ENCODE assay signal across 17 mouse cellular contexts in the genomic region with DNA sequence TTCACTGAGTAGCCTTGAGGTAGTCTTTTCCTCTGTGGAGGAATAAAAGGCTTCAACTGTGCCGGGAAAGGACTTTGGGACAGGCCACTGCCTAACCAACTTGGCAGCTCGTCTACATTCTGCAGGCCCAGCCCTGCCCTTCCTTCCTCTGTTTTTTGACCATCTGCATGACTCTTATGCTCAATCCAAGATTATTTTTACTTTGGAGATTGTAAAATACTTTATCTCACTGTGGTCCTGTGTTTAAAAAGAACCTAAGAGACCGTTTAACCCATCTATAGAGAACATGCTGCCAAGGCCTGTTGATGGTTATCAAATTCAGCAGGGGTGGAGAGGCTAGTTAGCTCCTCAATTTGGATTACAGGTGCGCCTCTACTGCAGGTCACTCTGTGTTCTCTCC. TPM values are rescaled to one million over a fixed set of nuclear protein-coding genes. Genes with fewer than 3 reads are reported as not detected.
DNase-seq lines count a peak whose midpoint lies in the region; ATAC-seq and TF ChIP-seq lines count a peak whose summit lies in the region.
"Had no signal": no experiment of that assay in that cellular context is flagged by ENCODE, and none has a peak within 500 bp of the region (broad histone marks: within the 10 kb centered on the region; RNA-seq: fewer than 3 reads in every experiment).

No protein-coding gene starts in this region.

- TF ChIP-seq POLR2A in kidney, adult 2 months (IDR thresholded peaks at IDR 0.05; ENCODE audit: low read depth, low read length), result no peak
- no peak for TF ChIP-seq POLR2A in MEL (IDR thresholded peaks at IDR 0.05; ENCODE audit: control insufficient read depth in 1 of 2, insufficient read depth in 1 of 2, low read depth in 1 of 2, low read length in 2 of 2, poor library complexity in 1 of 2)

- 58% methylated on average over 4 of the region's 4 CpGs for WGBS in kidney, adult 2 months
- 73% methylated on average over 4 of the region's 4 CpGs for WGBS in kidney, embryonic 16.5 days
- 89% methylated on average over 4 of the region's 4 CpGs for WGBS in hindbrain, embryonic 14.5 days
- WGBS in stomach, postnatal 0 days, result 60% methylated on average over 4 of the region's 4 CpGs

- H3K4me1 ChIP-seq in kidney, adult 2 months (ENCODE audit: control insufficient read depth, insufficient read depth, low read length), result no peaks in the 10 kb centered on the region
- no peaks in the 10 kb centered on the region for H3K4me1 ChIP-seq in kidney, embryonic 16.5 days (ENCODE audit: insufficient read depth, low read length)
- H3K4me1 ChIP-seq in MEL (ENCODE audit: control insufficient read depth in 1 of 2, insufficient read depth in 2 of 2, low read length in 2 of 2), result peaks cover 20 to 31% of the 10 kb centered on the region in 2 experiments
- no peaks in the 10 kb centered on the region for H3K4me1 ChIP-seq in hindbrain, embryonic 14.5 days (replicated peaks; ENCODE audit: control insufficient read depth, insufficient read depth, low read length)
- no peaks in the 10 kb centered on the region for H3K4me1 ChIP-seq in stomach, postnatal 0 days (replicated peaks; ENCODE audit: control insufficient read depth, insufficient read depth)
- H3K4me1 ChIP-seq: forebrain, embryonic 12.5 days; heart, embryonic 13.5 days; hindbrain, embryonic 10.5 days; neural tube, embryonic 12.5 days; stomach, embryonic 15.5 days had no signal

- H3K4me3 ChIP-seq in kidney, adult 2 months (ENCODE audit: insufficient read depth, low read depth, low read length), result no peak overlapping the region
- H3K4me3 ChIP-seq in kidney, embryonic 16.5 days (ENCODE audit: low read length), result no peak overlapping the region
- H3K4me3 ChIP-seq in MEL (ENCODE audit: control insufficient read depth in 1 of 2, insufficient read depth in 1 of 2, low read depth in 2 of 2, low read length in 2 of 2), result no peak overlapping the region
- no peak overlapping the region for H3K4me3 ChIP-seq in hindbrain, embryonic 14.5 days (replicated peaks; ENCODE audit: low read length)
- no peak overlapping the region for H3K4me3 ChIP-seq in stomach, postnatal 0 days (ENCODE audit: low read depth, low read length)
- H3K4me3 ChIP-seq: forebrain, embryonic 12.5 days; heart, embryonic 13.5 days; hindbrain, embryonic 10.5 days; neural tube, embryonic 12.5 days; stomach, embryonic 15.5 days had no signal

- no peak overlapping the region for H3K9ac ChIP-seq in kidney, embryonic 16.5 days (replicated peaks; ENCODE audit: low read length)
- no peak overlapping the region for H3K9ac ChIP-seq in MEL (ENCODE audit: control insufficient read depth, low read depth, low read length, poor library complexity, severe bottlenecking)
- no peak overlapping the region for H3K9ac ChIP-seq in hindbrain, embryonic 14.5 days
- no peak overlapping the region for H3K9ac ChIP-seq in stomach, postnatal 0 days (ENCODE audit: low read length)
- H3K9ac ChIP-seq: forebrain, embryonic 12.5 days; heart, embryonic 13.5 days; neural tube, embryonic 12.5 days; stomach, embryonic 15.5 days had no signal

- H3K79me2 ChIP-seq in MEL (ENCODE audit: control insufficient read depth, insufficient read depth, low read length, poor library complexity), result no peaks in the 10 kb centered on the region

- H3K36me3 ChIP-seq in kidney, adult 2 months (ENCODE audit: control insufficient read depth, insufficient read depth, low read length), result no peaks in the 10 kb centered on the region
- no peaks in the 10 kb centered on the region for H3K36me3 ChIP-seq in kidney, embryonic 16.5 days (ENCODE audit: insufficient read depth, low read length)
- peaks cover 0 to 34% of the 10 kb centered on the region in 2 experiments; a peak in 2 of 4 replicates for H3K36me3 ChIP-seq in MEL (ENCODE audit: control insufficient read depth in 1 of 2, insufficient read depth in 2 of 2, low read length in 2 of 2)
- H3K36me3 ChIP-seq in hindbrain, embryonic 14.5 days (replicated peaks; ENCODE audit: control insufficient read depth, insufficient read depth), result peaks cover 4% of the 10 kb centered on the region; the same call in 1 of the 2 replicates
- no peaks in the 10 kb centered on the region for H3K36me3 ChIP-seq in stomach, postnatal 0 days (ENCODE audit: control insufficient read depth, insufficient read depth, low read length)
- H3K36me3 ChIP-seq: forebrain, embryonic 12.5 days; heart, embryonic 13.5 days; hindbrain, embryonic 10.5 days; neural tube, embryonic 12.5 days; stomach, embryonic 15.5 days had no signal

- H3K27me3 ChIP-seq in kidney, adult 2 months (replicated peaks; ENCODE audit: control insufficient read depth, insufficient read depth, low read length), result no peaks in the 10 kb centered on the region
- H3K27me3 ChIP-seq in kidney, embryonic 16.5 days (ENCODE audit: insufficient read depth, low read length), result no peaks in the 10 kb centered on the region
- no peaks in the 10 kb centered on the region for H3K27me3 ChIP-seq in MEL (ENCODE audit: control insufficient read depth in 1 of 2, insufficient read depth in 2 of 2, low read length in 2 of 2)
- 0 out of 2 replicates have a peak, but pooled peaks cover 4% of the 10 kb centered on the region for H3K27me3 ChIP-seq in hindbrain, embryonic 14.5 days (ENCODE audit: control insufficient read depth, insufficient read depth, low read length)
- H3K27me3 ChIP-seq in stomach, postnatal 0 days (ENCODE audit: control insufficient read depth, insufficient read depth, low read length), result no peaks in the 10 kb centered on the region
- H3K27me3 ChIP-seq: forebrain, embryonic 12.5 days; heart, embryonic 13.5 days; neural tube, embryonic 12.5 days; stomach, embryonic 15.5 days had no signal

- H3K9me3 ChIP-seq in kidney, embryonic 16.5 days (ENCODE audit: low read length), result no peaks in the 10 kb centered on the region
- H3K9me3 ChIP-seq in MEL (replicated peaks; ENCODE audit: insufficient read depth, low read length), result no peaks in the 10 kb centered on the region
- no peaks in the 10 kb centered on the region for H3K9me3 ChIP-seq in hindbrain, embryonic 14.5 days (ENCODE audit: control insufficient read depth, low read length)
- H3K9me3 ChIP-seq in stomach, postnatal 0 days (ENCODE audit: control insufficient read depth, low read length), result no peaks in the 10 kb centered on the region
- H3K9me3 ChIP-seq: forebrain, embryonic 12.5 days; heart, embryonic 13.5 days; hindbrain, embryonic 10.5 days; neural tube, embryonic 12.5 days; stomach, embryonic 15.5 days had no signal

- peak; percentile 49 for DNase-seq in kidney, adult 2 months
- DNase-seq in MEL (ENCODE audit: low read depth, low spot score) (no peak), adipocyte (ENCODE audit: low spot score) (peak; percentile 18)
- peak; percentile 5 to 40 for DNase-seq in kidney, postnatal 25 days
- DNase-seq in hindbrain, embryonic 14.5 days (ENCODE audit: low spot score), result no peak
- no peak for DNase-seq in stomach, postnatal 0 days (ENCODE audit: low spot score)
- DNase-seq: cerebellum, postnatal 25 days; left cerebral cortex, postnatal 4 days had no signal

- H3K4me2 ChIP-seq in kidney, embryonic 16.5 days (replicated peaks; ENCODE audit: low read depth, low read length), result no peak overlapping the region
- no peak overlapping the region for H3K4me2 ChIP-seq in hindbrain, embryonic 14.5 days (replicated peaks)
- H3K4me2 ChIP-seq in stomach, postnatal 0 days (replicated peaks; ENCODE audit: low read depth), result no peak overlapping the region
- H3K4me2 ChIP-seq: forebrain, embryonic 12.5 days; heart, embryonic 13.5 days; midbrain, embryonic 11.5 days; neural tube, embryonic 12.5 days; stomach, embryonic 15.5 days had no signal

- ATAC-seq in kidney, embryonic 16.5 days (ENCODE audit: low FRiP score, low TSS enrichment), result no peak
- no peak for ATAC-seq in hindbrain, embryonic 14.5 days (ENCODE audit: low FRiP score)
- ATAC-seq in stomach, postnatal 0 days (ENCODE audit: low FRiP score, low TSS enrichment), result no peak

- no peak overlapping the region for H3K27ac ChIP-seq in kidney, adult 2 months (ENCODE audit: insufficient read depth, low read depth, low read length)
- H3K27ac ChIP-seq in kidney, embryonic 16.5 days (ENCODE audit: low read length), result no peak overlapping the region
- H3K27ac ChIP-seq in MEL (ENCODE audit: control insufficient read depth, low read depth, low read length), result peak overlapping the region; percentile 46
- H3K27ac ChIP-seq in hindbrain, embryonic 14.5 days, result no peak overlapping the region
- no peak overlapping the region for H3K27ac ChIP-seq in stomach, postnatal 0 days (replicated peaks)
- H3K27ac ChIP-seq: forebrain, embryonic 12.5 days; heart, embryonic 13.5 days; hindbrain, embryonic 10.5 days; neural tube, embryonic 12.5 days; stomach, embryonic 15.5 days had no signal

- TF ChIP-seq EP300 in MEL (IDR thresholded peaks at IDR 0.05; ENCODE audit: low read depth in 1 of 2, low read length in 2 of 2), result peak; percentile 62 to 74
- no peak for TF ChIP-seq EP300 in stomach, postnatal 0 days (optimal IDR thresholded peaks at IDR 0.05)

- no peak for TF ChIP-seq RAD21 in MEL (IDR thresholded peaks at IDR 0.05; ENCODE audit: low read depth, low read length)

- no peak for TF ChIP-seq CTCF in kidney, adult 2 months (conservative IDR thresholded peaks at IDR 0.05; ENCODE audit: insufficient read depth, insufficient read length, low read depth, low read length)
- TF ChIP-seq CTCF in MEL (IDR thresholded peaks at IDR 0.05 in 2 of 3, conservative IDR thresholded peaks at IDR 0.05 in 1 of 3; ENCODE audit: control insufficient read depth in 1 of 3, insufficient read depth in 1 of 3, low read depth in 2 of 3, low read length in 3 of 3, poor library complexity in 1 of 3, severe bottlenecking in 1 of 3), result no peak
- no peak for TF ChIP-seq CTCF in stomach, postnatal 0 days (IDR thresholded peaks at IDR 0.05; ENCODE audit: low read depth)

TF ChIP-seq in MEL, 35 proteins besides CTCF, POLR2A, EP300 and RAD21 (continues in another document):
- TF ChIP-seq CHD2 (IDR thresholded peaks at IDR 0.05; ENCODE audit: low read length), result no peak

RNA-seq across cellular contexts. Expression of a gene that starts 10.4 kb away (rescaled TPM):
- polyA plus RNA-seq in kidney, adult 2 months (2012; rRNA removed), result 0.10 and 0.33 TPM in 2 replicates
- 1.1 TPM in 2 replicates for polyA plus RNA-seq in kidney, embryonic 16.5 days (2015; fragmentation: Nextera tagmentation; extraction: Ambion mirVana)
- total RNA-seq in MEL (2012; rRNA removed), result 0.04 and 0.10 TPM in 2 replicates
- not detected for polyA plus RNA-seq in MEL (2012; ENCODE audit: insufficient read depth in 1 of 2, insufficient read length in 2 of 2, low read depth in 1 of 2, low replicate concordance in 2 of 2, missing spikeins in 1 of 2)
- 2.9 and 3.1 TPM in 2 replicates for polyA plus RNA-seq in hindbrain, embryonic 14.5 days (2014; fragmentation: Nextera tagmentation; extraction: Ambion mirVana)
- 2.8 and 3.0 TPM in 2 replicates for polyA plus RNA-seq in stomach, postnatal 0 days (2015; fragmentation: Nextera tagmentation; extraction: Ambion mirVana)
- total RNA-seq: ES-E14 had no signal
- polyA plus RNA-seq: liver, adult 2 months had no signal

RNA-seq across cellular contexts. Expression of a gene that starts 39.7 kb away (rescaled TPM):
- polyA plus RNA-seq in kidney, adult 2 months (2012; rRNA removed), result not detected in 2 replicates
- polyA plus RNA-seq in kidney, embryonic 16.5 days (2015; fragmentation: Nextera tagmentation; extraction: Ambion mirVana), result 0.26 and 0.53 TPM in 2 replicates
- total RNA-seq in MEL (2012; rRNA removed), result 0.12 and 0.13 TPM in 2 replicates
- under 1 TPM in 1 of 2 experiments, not detected in 1; 0.06 TPM for polyA plus RNA-seq in MEL (2012; ENCODE audit: insufficient read depth in 1 of 2, insufficient read length in 2 of 2, low read depth in 1 of 2, low replicate concordance in 2 of 2, missing spikeins in 1 of 2)
- polyA plus RNA-seq in hindbrain, embryonic 14.5 days (2014; fragmentation: Nextera tagmentation; extraction: Ambion mirVana), result 0.21 and 0.79 TPM in 2 replicates
- polyA plus RNA-seq in stomach, postnatal 0 days (2015; fragmentation: Nextera tagmentation; extraction: Ambion mirVana), result 0.21 TPM in 1 of 2 replicates, not detected in the other
- total RNA-seq: ES-E14; left cerebral cortex, postnatal 4 days; liver, adult 2 months had no signal
- polyA plus RNA-seq: liver, adult 2 months had no signal

Comparison
In these comparisons a context has a peak if more than half of its experiments do, and no peak if none do; other contexts are left out.
1. DNase-seq: peak in kidney, adult 2 months (single experiment), adipocyte (single experiment) and kidney, postnatal 25 days (2 of 2); none in MEL (single experiment), hindbrain, embryonic 14.5 days (single experiment) and stomach, postnatal 0 days (single experiment).